Mouse (Mus musculus): ENCODE results near the gene Vmn1r23. TPM values are rescaled to one million over a fixed set of nuclear protein-coding genes. Genes with fewer than 3 reads are reported as not detected.
"Not testable (repeated sequence)": the region's sequence is repeated elsewhere in the genome, so short reads cannot be mapped to it uniquely, and the experiment has no call there.

The Vmn1r23 gene
- not detected in 2 replicates for polyA plus RNA-seq (2015; fragmentation: Nextera tagmentation; extraction: Ambion mirVana)

GRCm38 (mm10) chr6:57926738-57927137 lies at the start of gene Vmn1r23:
Gene Vmn1r23, minus strand, starts transcription at chr6:57926838.
- H3K4me1 ChIP-seq = no peaks in the 10 kb centered on the region
- H3K4me2 ChIP-seq = no peak within 1 kb of the TSS
- no peak within 1 kb of the TSS for H3K4me3 ChIP-seq (replicated peaks)
- ATAC-seq (ENCODE audit: insufficient read depth, low FRiP score, low read depth) = no peak
- no peaks in the 10 kb centered on the region for H3K27me3 ChIP-seq (replicated peaks)
- 89% methylated on average over 1 of the region's 1 CpGs for WGBS
- no peaks in the 10 kb centered on the region for H3K36me3 ChIP-seq
- no peaks in the 10 kb centered on the region for H3K9me3 ChIP-seq
- no peak within 1 kb of the TSS for H3K27ac ChIP-seq
- H3K9ac ChIP-seq = no peak within 1 kb of the TSS

- not testable (repeated sequence) for H3K36me3 ChIP-seq; H3K27ac ChIP-seq; H3K4me3 ChIP-seq (replicated peaks); H3K9me3 ChIP-seq; H3K4me2 ChIP-seq; H3K9ac ChIP-seq; H3K27me3 ChIP-seq (replicated peaks); H3K4me1 ChIP-seq; ATAC-seq (ENCODE audit: insufficient read depth, low FRiP score, low read depth)
- WGBS = 58% methylated on average over 1 of the region's 1 CpGs
Observed at GRCm38 (mm10) chr6:57961403-57961802, 34.8 kb upstream of the Vmn1r23 start, which contains the start of gene Vmn1r24. Gene Vmn1r24, minus strand, starts transcription at chr6:57961503.

- no peak within 1 kb of the TSS for H3K4me3 ChIP-seq (replicated peaks)
- 72% methylated on average over 1 of the region's 1 CpGs for whole genome bisulfite sequencing
- no peak within 1 kb of the TSS for H3K4me2 ChIP-seq
- no peaks in the 10 kb centered on the region for H3K27me3 ChIP-seq (replicated peaks)
- H3K9me3 ChIP-seq = no peaks in the 10 kb centered on the region
- H3K27ac ChIP-seq = no peak within 1 kb of the TSS
- no peak for ATAC-seq (ENCODE audit: insufficient read depth, low FRiP score, low read depth)
- no peaks in the 10 kb centered on the region for H3K4me1 ChIP-seq
- no peak within 1 kb of the TSS for H3K9ac ChIP-seq
- no peaks in the 10 kb centered on the region for H3K36me3 ChIP-seq
Observed at GRCm38 (mm10) chr6:57907928-57908327, 18.7 kb downstream of the Vmn1r23 start, which contains the start of gene Vmn1r22. Gene Vmn1r22, minus strand, starts transcription at chr6:57908028.

Other genes starting within 250 kb of the Vmn1r23 start
- 18.1 and 18.2 TPM in 2 replicates for gene Pyurf, start 234.8 kb downstream of the Vmn1r23 start, polyA plus RNA-seq (2015; fragmentation: Nextera tagmentation; extraction: Ambion mirVana)
- 19.5 and 21.6 TPM in 2 replicates for gene Lancl2, start 224.3 kb downstream of the Vmn1r23 start, polyA plus RNA-seq (2015; fragmentation: Nextera tagmentation; extraction: Ambion mirVana)
- gene Vopp1, start 101.7 kb downstream of the Vmn1r23 start, polyA plus RNA-seq (2015; fragmentation: Nextera tagmentation; extraction: Ambion mirVana) = 45.4 and 46.2 TPM in 2 replicates
- gene Vmn1r21, start 76.5 kb downstream of the Vmn1r23 start, polyA plus RNA-seq (2015; fragmentation: Nextera tagmentation; extraction: Ambion mirVana) = not detected in 2 replicates
- gene Vmn1r22, start 18.8 kb downstream of the Vmn1r23 start, polyA plus RNA-seq (2015; fragmentation: Nextera tagmentation; extraction: Ambion mirVana) = not detected in 2 replicates
- gene Vmn1r24, start 34.7 kb upstream of the Vmn1r23 start, polyA plus RNA-seq (2015; fragmentation: Nextera tagmentation; extraction: Ambion mirVana) = not detected in 2 replicates
- gene Vmn1r25, start 54.0 kb upstream of the Vmn1r23 start, polyA plus RNA-seq (2015; fragmentation: Nextera tagmentation; extraction: Ambion mirVana) = not detected in 2 replicates
- gene Vmn1r26, start 88.3 kb upstream of the Vmn1r23 start, polyA plus RNA-seq (2015; fragmentation: Nextera tagmentation; extraction: Ambion mirVana) = not detected in 2 replicates